In genomic region chr6:13677818-13678282, GRCm38 (mm10) we compare ENCODE assay signal across 7 mouse cellular contexts. TPM values are rescaled to one million over a fixed set of nuclear protein-coding genes. Genes with fewer than 3 reads are reported as not detected.
DNase-seq lines count a peak whose midpoint lies in the region; ATAC-seq and TF ChIP-seq lines count a peak whose summit lies in the region.

Bmt2 (minus strand) TSS chr6:13677966.

- H3K4me1 ChIP-seq in embryonic facial prominence, embryonic 10.5 days: peaks cover 22% of the 10 kb centered on the region
- H3K4me1 ChIP-seq in intestine, postnatal 0 days (replicated peaks; ENCODE audit: control insufficient read depth, insufficient read depth, low read length): 0 out of 2 replicates have a peak, but pooled peaks cover 4% of the 10 kb centered on the region
- H3K4me1 ChIP-seq in midbrain, embryonic 12.5 days: peaks cover 11% of the 10 kb centered on the region
- peaks cover 2% of the 10 kb centered on the region; the same call in 1 of the 2 replicates for H3K4me1 ChIP-seq in small intestine, adult 2 months (ENCODE audit: control insufficient read depth, insufficient read depth, insufficient read length, low read length)

- WGBS in embryonic facial prominence, embryonic 10.5 days: under 1% methylated on average over 37 of the region's 37 CpGs
- WGBS in intestine, postnatal 0 days: under 1% methylated on average over 37 of the region's 37 CpGs
- under 1% methylated on average over 33 of the region's 37 CpGs for WGBS in midbrain, embryonic 12.5 days
- 1% methylated on average over 37 of the region's 37 CpGs for WGBS in small intestine, adult 2 months

- peaks cover 3% of the 10 kb centered on the region for H3K36me3 ChIP-seq in embryonic facial prominence, embryonic 10.5 days (replicated peaks)
- H3K36me3 ChIP-seq in intestine, postnatal 0 days (ENCODE audit: control insufficient read depth, insufficient read depth): no peaks in the 10 kb centered on the region
- no peaks in the 10 kb centered on the region for H3K36me3 ChIP-seq in midbrain, embryonic 12.5 days
- H3K36me3 ChIP-seq in small intestine, adult 2 months (ENCODE audit: control insufficient read depth, insufficient read depth, low read length): no peaks in the 10 kb centered on the region

- peak; percentile 99 for ATAC-seq in intestine, postnatal 0 days
- ATAC-seq in midbrain, embryonic 12.5 days (ENCODE audit: low FRiP score, low read depth): peak; percentile 99

- H3K27me3 ChIP-seq in embryonic facial prominence, embryonic 10.5 days (replicated peaks; ENCODE audit: low read depth, poor library complexity, severe bottlenecking): no peaks in the 10 kb centered on the region
- H3K27me3 ChIP-seq in intestine, postnatal 0 days (replicated peaks; ENCODE audit: control insufficient read depth, insufficient read depth, low read length): no peaks in the 10 kb centered on the region
- no peaks in the 10 kb centered on the region for H3K27me3 ChIP-seq in midbrain, embryonic 12.5 days
- no peaks in the 10 kb centered on the region for H3K27me3 ChIP-seq in small intestine, adult 2 months (ENCODE audit: control insufficient read depth, insufficient read depth, low read length)

- no peaks in the 10 kb centered on the region for H3K9me3 ChIP-seq in embryonic facial prominence, embryonic 10.5 days
- H3K9me3 ChIP-seq in intestine, postnatal 0 days (ENCODE audit: control insufficient read depth): no peaks in the 10 kb centered on the region
- H3K9me3 ChIP-seq in midbrain, embryonic 12.5 days: no peaks in the 10 kb centered on the region

- H3K9ac ChIP-seq in intestine, postnatal 0 days (ENCODE audit: low read depth, low read length): peak within 1 kb of the TSS; percentile 95
- H3K9ac ChIP-seq in midbrain, embryonic 12.5 days (replicated peaks): peak within 1 kb of the TSS; percentile 88

- intact Hi-C loops in left cerebral cortex, postnatal 4 days (cut with DNase I): loop anchor here (10.0 kb wide), 1 partner anchor 157 kb away; the partner anchor contains the start of gene Gpr85

- DNase-seq in adrenal gland, postnatal 10 days: peak; percentile 100
- DNase-seq in embryonic facial prominence, embryonic 10.5 days (ENCODE audit: low spot score): peak; percentile 98
- DNase-seq in gonadal fat pad, adult 2 months (ENCODE audit: low read depth): peak; percentile 74
- DNase-seq in left cerebral cortex, postnatal 4 days: peak; percentile 99

- H3K4me3 ChIP-seq in embryonic facial prominence, embryonic 10.5 days: peak within 1 kb of the TSS; percentile 84
- H3K4me3 ChIP-seq in intestine, postnatal 0 days (ENCODE audit: low read depth, low read length): peak within 1 kb of the TSS; percentile 96
- H3K4me3 ChIP-seq in midbrain, embryonic 12.5 days: peak within 1 kb of the TSS; percentile 86
- H3K4me3 ChIP-seq in small intestine, adult 2 months (ENCODE audit: low read depth, low read length): peak within 1 kb of the TSS; percentile 87

- TF ChIP-seq POLR2A in small intestine, adult 2 months (IDR thresholded peaks at IDR 0.05; ENCODE audit: low read depth, low read length): peak; percentile 90; the same call in 1 of the 2 replicates

- peak within 1 kb of the TSS; percentile 84 for H3K4me2 ChIP-seq in intestine, postnatal 0 days (replicated peaks; ENCODE audit: low read depth)
- H3K4me2 ChIP-seq in midbrain, embryonic 12.5 days (replicated peaks): peak within 1 kb of the TSS; percentile 82

- H3K27ac ChIP-seq in embryonic facial prominence, embryonic 10.5 days (replicated peaks): peak within 1 kb of the TSS; percentile 96
- H3K27ac ChIP-seq in intestine, postnatal 0 days (ENCODE audit: low read depth, low read length): peak within 1 kb of the TSS; percentile 88
- H3K27ac ChIP-seq in midbrain, embryonic 12.5 days (replicated peaks): peak within 1 kb of the TSS; percentile 96
- peak within 1 kb of the TSS; percentile 42; the same call in 1 of the 2 replicates for H3K27ac ChIP-seq in small intestine, adult 2 months (ENCODE audit: insufficient read depth, low read depth, low read length)

- no peak for TF ChIP-seq CTCF in intestine, postnatal 0 days (IDR thresholded peaks at IDR 0.05; ENCODE audit: low read depth)
- TF ChIP-seq CTCF in small intestine, adult 2 months (IDR thresholded peaks at IDR 0.05; ENCODE audit: extremely low read depth, insufficient read length, insufficient replicate concordance, low read depth, low read length): no peak

RNA-seq across cellular contexts. Expression of gene Bmt2, which starts in this region (rescaled TPM):
- total RNA-seq in adrenal gland, postnatal 10 days (2021): 10 to 100 TPM; 10.4 to 12.3 TPM
- 18.0 and 18.3 TPM in 2 replicates for polyA plus RNA-seq in embryonic facial prominence, embryonic 10.5 days (2016; fragmentation: Nextera tagmentation; extraction: Ambion mirVana)
- 2.9 and 3.6 TPM in 2 replicates for polyA plus RNA-seq in gonadal fat pad, adult 2 months (2012; rRNA removed)
- 5.8 and 6.5 TPM in 2 replicates for polyA plus RNA-seq in intestine, postnatal 0 days (2015; fragmentation: Nextera tagmentation; extraction: Ambion mirVana)
- total RNA-seq in left cerebral cortex, postnatal 4 days (2021): 10 to 100 TPM; 25.1 to 27.7 TPM
- polyA plus RNA-seq in midbrain, embryonic 12.5 days (2016; fragmentation: Nextera tagmentation; extraction: Ambion mirVana): 27.2 and 27.8 TPM in 2 replicates
- 0.25 and 0.77 TPM in 2 replicates for polyA plus RNA-seq in small intestine, adult 2 months (2012; rRNA removed)

Comparison
In these comparisons a context has a peak if more than half of its experiments do, and no peak if none do; other contexts are left out.
1. Peak in every context shown above with its lines: DNase-seq, ATAC-seq, H3K4me3 ChIP-seq and H3K27ac ChIP-seq.
2. H3K27ac ChIP-seq: peak in every context shown above with its lines; median percentile 96 in embryonic facial prominence, embryonic 10.5 days; 96 in midbrain, embryonic 12.5 days; 88 in intestine, postnatal 0 days; 42 in small intestine, adult 2 months.